Mouse (Mus musculus) forebrain, postnatal 0 days (tissue): ENCODE results near the gene Herc4. TPM values are rescaled to one million over a fixed set of nuclear protein-coding genes. Genes with fewer than 3 reads are reported as not detected.
A peak's percentile ranks its signal among the peaks of the same experiment; 100 is the strongest.

Experiments
- ATAC-seq: fragments of 200-750 bp; cut with Nextera tagmentation; 2 replicates; pipeline ENCODE4 v1.8.0; 2017; ENCODE audit warnings: mild to moderate bottlenecking, moderate library complexity
- DNase-seq: peaks from one replicate; pipeline ENCODE4 v3.0.0-alpha.2; 2015
- H3K27ac ChIP-seq: fragments of 300-500 bp; sonication (generic); 2 replicates; pipeline ENCODE4 v1.5.1; 2014; ENCODE audit warnings: low read depth, mild to moderate bottlenecking, antibody characterized with exemption, low read length, moderate library complexity, mixed read lengths
- H3K27me3 ChIP-seq: fragments of 300-500 bp; sonication (generic); 2 replicates; pipeline ENCODE4 v1.6.1; 2014; ENCODE audit warnings: mild to moderate bottlenecking, low read length, mixed read lengths; ENCODE audit not compliant: insufficient read depth
- H3K36me3 ChIP-seq: fragments of 300-500 bp; sonication (generic); 2 replicates; pipeline ENCODE4 v1.6.1; 2014; ENCODE audit warnings: mild to moderate bottlenecking, moderate library complexity; ENCODE audit not compliant: insufficient read depth
- H3K4me1 ChIP-seq: fragments of 300-500 bp; sonication (generic); 2 replicates; pipeline ENCODE4 v1.6.1; 2014; ENCODE audit warnings: antibody characterized with exemption; ENCODE audit not compliant: insufficient read depth
- H3K4me2 ChIP-seq: fragments of 300-500 bp; sonication (generic); 2 replicates; pipeline ENCODE4 v1.6.1; 2014; ENCODE audit warnings: low read depth, mild to moderate bottlenecking, moderate library complexity
- H3K4me3 ChIP-seq: fragments of 300-500 bp; sonication (generic); 2 replicates; pipeline ENCODE4 v1.5.1; 2014; ENCODE audit warnings: low read depth, low read length, mixed read lengths
- H3K9ac ChIP-seq: fragments of 300-500 bp; sonication (generic); 2 replicates; pipeline ENCODE4 v1.6.1; 2014; ENCODE audit warnings: mild to moderate bottlenecking
- H3K9me3 ChIP-seq: fragments of 300-500 bp; sonication (generic); 2 replicates; pipeline ENCODE4 v1.6.1; 2016; ENCODE audit warnings: low read length
- CTCF ChIP-seq: sonication (generic); IDR thresholded peaks from 2 replicates; pipeline ENCODE4 v1.5.1; 2016; ENCODE audit warnings: antibody characterized with exemption, control low read depth, low read depth
- WGBS: fragments of 180-500 bp; shearing (Covaris S2); extraction: QIAGEN DNeasy Blood & Tissue Kit; methylation state at CpG from one replicate; pipeline ENCODE4 v1.1.7; 2014; 5-methylcytosine and 5-hydroxymethylcytosine counted together
- polyA plus RNA-seq: library from polyadenylated mRNA; unstranded; fragments of >200 nt; fragmentation: Nextera tagmentation; extraction: Ambion mirVana; gene quantifications from 2 replicates; pipeline ENCODE4 v1.2.1, GENCODE M21; 2015
- total RNA-seq: library from RNA; depleted of rRNA; stranded (reverse); fragments of >200 nt; gene quantifications from 2 replicates; pipeline ENCODE4 v1.2.3, GENCODE M21; 2014

Gene Herc4
- total and polyA plus RNA-seq, 2 experiments from 2014 or later: 21.3 to 44.4 TPM

DNA sequence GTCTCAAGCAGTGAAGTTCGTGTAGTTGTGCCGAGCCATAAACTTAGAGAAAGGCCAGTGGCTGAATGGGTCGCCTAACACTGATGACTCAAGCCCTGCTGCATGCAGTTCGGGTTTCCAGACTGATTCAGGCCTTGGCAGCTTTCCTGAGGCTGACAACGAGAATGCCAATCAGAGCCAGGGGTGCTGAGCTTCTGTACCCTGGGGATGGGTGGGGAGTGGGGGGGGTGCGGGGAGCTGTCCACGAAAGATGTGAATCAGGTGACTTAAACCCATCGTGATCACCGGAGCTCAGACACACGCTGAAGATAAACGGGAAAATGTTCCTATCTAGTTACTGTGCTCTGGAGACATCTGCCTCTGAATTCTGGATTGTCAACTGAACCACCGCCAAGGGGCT is 19.3 kb upstream of the Herc4 start:
- no peaks in the 10 kb centered on the region for H3K36me3 ChIP-seq
- no peak overlapping the region for H3K4me3 ChIP-seq
- no peak for TF ChIP-seq CTCF
- H3K27ac ChIP-seq: no peak overlapping the region
- H3K9ac ChIP-seq: no peak overlapping the region
- no peak overlapping the region for H3K4me2 ChIP-seq
- ATAC-seq (no peak), DNase-seq (no peak)
- H3K27me3 ChIP-seq: no peaks in the 10 kb centered on the region
- H3K9me3 ChIP-seq: no peaks in the 10 kb centered on the region
- no peaks in the 10 kb centered on the region for H3K4me1 ChIP-seq
- WGBS: 70% methylated on average over 12 of the region's 12 CpGs

DNA sequence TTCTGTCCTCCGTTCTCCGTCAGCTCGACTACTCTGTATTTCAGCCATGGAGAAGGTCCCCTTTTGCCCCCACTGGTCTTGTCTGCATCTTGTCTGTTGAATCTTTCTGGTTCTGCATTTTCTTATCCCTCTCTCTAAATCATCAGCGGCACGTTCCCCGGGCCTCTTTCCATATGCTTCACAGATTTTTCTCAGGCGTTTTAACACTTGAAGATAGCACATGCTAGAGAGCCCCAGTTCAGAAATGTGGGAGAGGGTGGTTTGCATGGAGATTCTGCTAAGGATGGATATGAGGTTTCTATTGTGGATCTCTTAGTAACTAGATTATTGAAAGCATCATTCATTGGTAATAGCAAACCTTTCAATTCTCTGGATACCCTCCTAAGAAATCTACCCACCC is 13.3 kb upstream of the Herc4 start:
- H3K36me3 ChIP-seq: no peaks in the 10 kb centered on the region
- H3K4me1 ChIP-seq: no peaks in the 10 kb centered on the region
- no peak overlapping the region for H3K9ac ChIP-seq
- H3K27ac ChIP-seq: no peak overlapping the region
- DNase-seq (peak; percentile 11), ATAC-seq (no peak)
- H3K27me3 ChIP-seq: no peaks in the 10 kb centered on the region
- no peak for TF ChIP-seq CTCF
- no peak overlapping the region for H3K4me3 ChIP-seq
- WGBS: 77% methylated on average over 7 of the region's 7 CpGs
- no peak overlapping the region for H3K4me2 ChIP-seq
- H3K9me3 ChIP-seq: no peaks in the 10 kb centered on the region

DNA sequence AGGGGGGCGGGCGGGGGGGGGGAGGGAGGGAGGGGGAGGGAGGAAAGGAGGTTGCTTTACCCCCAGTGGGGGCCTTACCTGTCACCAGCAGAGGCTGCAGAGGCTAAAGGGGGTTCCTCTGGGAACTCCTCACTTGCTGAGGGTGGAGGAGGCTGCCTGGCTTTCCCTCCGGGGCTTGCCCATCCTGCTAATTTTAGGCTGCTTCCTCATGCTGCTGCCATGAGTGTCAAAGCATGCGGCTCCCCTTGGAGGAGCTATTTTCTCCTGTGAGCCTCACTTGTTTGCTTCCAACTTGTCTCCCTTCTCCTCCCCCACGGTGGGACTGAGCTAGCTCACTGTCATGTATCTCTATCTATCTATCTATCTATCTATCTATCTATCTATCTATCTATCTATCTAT is 12.8 kb upstream of the Herc4 start:
- TF ChIP-seq CTCF: no peak
- no peaks in the 10 kb centered on the region for H3K27me3 ChIP-seq
- WGBS: 54% methylated on average over 3 of the region's 5 CpGs
- DNase-seq (no peak), ATAC-seq (no peak)
- H3K27ac ChIP-seq: no peak overlapping the region
- no peaks in the 10 kb centered on the region for H3K36me3 ChIP-seq
- H3K9ac ChIP-seq: no peak overlapping the region
- H3K4me2 ChIP-seq: no peak overlapping the region
- H3K4me1 ChIP-seq: no peaks in the 10 kb centered on the region
- H3K9me3 ChIP-seq: no peaks in the 10 kb centered on the region
- H3K4me3 ChIP-seq: no peak overlapping the region

DNA sequence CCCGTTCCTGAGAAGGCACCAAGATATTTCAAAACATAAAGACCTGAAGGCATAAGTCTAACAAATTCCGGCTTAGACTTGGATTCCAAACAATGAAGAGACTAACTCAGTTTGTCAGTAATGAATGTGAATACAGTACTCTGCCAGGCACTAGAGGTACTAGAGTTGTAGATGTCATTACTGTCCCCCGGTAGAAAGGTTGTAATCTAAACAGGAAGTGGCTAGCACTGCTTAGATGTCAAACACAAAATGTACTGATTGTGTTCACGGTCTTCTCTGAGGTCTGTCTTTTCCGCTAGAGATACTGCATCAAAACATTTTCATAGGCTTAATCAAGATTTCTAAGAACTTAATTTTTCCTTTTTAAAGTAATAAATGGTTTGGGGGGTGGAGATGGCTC is 12.0 kb upstream of the Herc4 start:
- no peak for TF ChIP-seq CTCF
- 86% methylated on average over 5 of the region's 5 CpGs for WGBS
- Histone ChIP-seq H3K9ac (no peak overlapping the region), H3K27me3 (no peaks in the 10 kb centered on the region), H3K27ac (no peak overlapping the region), H3K36me3 (no peaks in the 10 kb centered on the region), H3K4me3 (no peak overlapping the region), H3K9me3 (no peaks in the 10 kb centered on the region), H3K4me1 (no peaks in the 10 kb centered on the region), H3K4me2 (no peak overlapping the region)
- ATAC-seq (no peak), DNase-seq (no peak)

DNA sequence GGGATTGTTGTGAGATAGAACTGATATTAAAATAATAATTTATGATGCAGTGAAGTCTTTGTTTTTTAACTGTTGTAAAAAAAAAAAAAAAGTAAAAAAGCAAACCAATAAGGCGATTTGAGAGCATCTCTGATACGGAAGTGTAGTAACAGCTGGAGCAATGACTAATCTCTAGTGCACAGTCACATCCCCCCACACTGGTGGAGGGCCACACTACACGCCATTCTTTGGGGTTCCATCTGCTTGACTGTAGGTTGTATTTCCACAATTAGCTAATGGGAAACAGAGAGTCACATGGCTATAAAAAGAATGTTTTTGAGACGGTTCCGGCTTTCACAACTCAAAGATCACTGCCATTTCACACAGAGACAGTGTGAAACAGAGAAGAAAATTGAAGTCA is 9.5 kb upstream of the Herc4 start:
- no peak for TF ChIP-seq CTCF
- H3K36me3 ChIP-seq: no peaks in the 10 kb centered on the region
- H3K27me3 ChIP-seq: no peaks in the 10 kb centered on the region
- ATAC-seq (no peak), DNase-seq (no peak)
- H3K4me2 ChIP-seq: no peak overlapping the region
- no peaks in the 10 kb centered on the region for H3K9me3 ChIP-seq
- H3K9ac ChIP-seq: no peak overlapping the region
- no peak overlapping the region for H3K4me3 ChIP-seq
- no peak overlapping the region for H3K27ac ChIP-seq
- 86% methylated on average over 5 of the region's 5 CpGs for WGBS
- no peaks in the 10 kb centered on the region for H3K4me1 ChIP-seq

DNA sequence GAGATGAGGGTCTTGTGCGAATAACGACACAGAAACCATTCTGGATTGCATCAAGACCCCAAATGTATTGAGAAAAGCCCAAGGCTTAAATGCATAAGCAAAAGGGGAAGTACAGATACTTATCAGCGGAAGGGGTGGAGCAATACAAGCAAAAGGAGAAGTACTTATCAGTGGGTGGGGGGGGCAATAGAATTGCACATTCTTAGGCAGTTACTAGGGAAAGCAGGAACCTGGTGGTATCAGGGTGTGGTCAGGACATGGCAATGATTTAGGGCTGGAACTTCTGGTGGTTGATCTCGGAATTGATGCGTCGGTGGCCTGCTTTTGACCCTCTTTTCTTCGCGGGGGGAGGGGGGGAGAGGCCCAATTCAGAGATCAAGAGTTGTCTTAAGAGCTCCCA is 7.7 kb upstream of the Herc4 start:
- WGBS: 87% methylated on average over 8 of the region's 8 CpGs
- no peak for DNase-seq
- no peak overlapping the region for H3K9ac ChIP-seq
- H3K27ac ChIP-seq: no peak overlapping the region
- H3K4me3 ChIP-seq: no peak overlapping the region
- no peak overlapping the region for H3K4me2 ChIP-seq
- no peaks in the 10 kb centered on the region for H3K27me3 ChIP-seq
- H3K4me1 ChIP-seq: no peaks in the 10 kb centered on the region
- no peaks in the 10 kb centered on the region for H3K36me3 ChIP-seq
- ATAC-seq: no peak
- H3K9me3 ChIP-seq: no peaks in the 10 kb centered on the region
- no peak for TF ChIP-seq CTCF

DNA sequence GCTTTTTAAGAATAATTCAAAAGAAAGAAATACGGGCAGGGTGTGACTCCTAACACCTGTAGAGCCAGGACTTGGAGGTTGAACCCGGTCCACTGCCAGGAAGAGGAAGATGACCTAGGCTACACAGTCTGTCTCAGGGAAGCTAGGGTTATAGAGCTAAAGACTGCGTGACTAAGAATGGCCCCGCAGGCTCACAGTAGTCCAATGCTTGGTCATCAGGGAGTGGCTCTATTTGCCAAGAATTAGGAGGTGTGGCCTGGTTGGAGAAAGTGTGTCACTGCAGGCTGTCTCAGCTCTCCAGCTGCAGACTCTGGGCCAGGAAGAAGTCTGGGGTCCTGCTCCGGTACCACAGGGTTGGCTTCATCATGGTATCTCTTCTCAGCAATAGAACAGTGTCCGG is 6.9 kb upstream of the Herc4 start:
- TF ChIP-seq CTCF: no peak
- Histone ChIP-seq H3K4me2 (no peak overlapping the region), H3K4me3 (no peak overlapping the region), H3K27me3 (no peaks in the 10 kb centered on the region), H3K4me1 (no peaks in the 10 kb centered on the region), H3K36me3 (no peaks in the 10 kb centered on the region), H3K9ac (no peak overlapping the region), H3K9me3 (no peaks in the 10 kb centered on the region), H3K27ac (no peak overlapping the region)
- DNase-seq (no peak), ATAC-seq (no peak)
- 94% methylated on average over 6 of the region's 6 CpGs for WGBS

DNA sequence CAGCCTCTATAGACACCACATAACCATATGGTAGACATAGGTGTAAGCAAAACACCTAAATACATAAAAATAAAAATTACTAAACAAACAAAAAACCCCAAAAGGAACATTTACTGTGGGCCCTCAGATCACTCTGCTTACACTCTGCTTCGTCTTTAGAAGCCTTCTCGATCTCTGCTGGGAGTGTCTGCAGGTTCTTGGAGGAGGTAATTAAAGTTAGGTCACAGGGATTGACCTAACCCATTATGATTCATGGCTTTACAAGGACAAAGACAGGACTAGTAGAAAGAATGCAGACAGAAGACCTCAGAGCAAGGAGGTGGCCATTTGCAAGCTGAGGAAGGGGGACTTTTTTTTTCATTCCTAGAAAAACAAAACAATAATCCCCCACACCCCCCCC is 6.4 kb upstream of the Herc4 start:
- H3K9ac ChIP-seq: no peak overlapping the region
- no peak for TF ChIP-seq CTCF
- WGBS: 44% methylated on average over 2 of the region's 2 CpGs
- no peak overlapping the region for H3K27ac ChIP-seq
- ATAC-seq (no peak), DNase-seq (no peak)
- H3K36me3 ChIP-seq: no peaks in the 10 kb centered on the region
- no peaks in the 10 kb centered on the region for H3K9me3 ChIP-seq
- no peak overlapping the region for H3K4me3 ChIP-seq
- H3K4me2 ChIP-seq: no peak overlapping the region
- no peaks in the 10 kb centered on the region for H3K27me3 ChIP-seq
- no peaks in the 10 kb centered on the region for H3K4me1 ChIP-seq
